Mouse (Mus musculus) forebrain, embryonic 10.5 days (tissue): ENCODE results near the gene Pank3. TPM values are rescaled to one million over a fixed set of nuclear protein-coding genes. Genes with fewer than 3 reads are reported as not detected.
"Not testable (repeated sequence)": the region's sequence is repeated elsewhere in the genome, so short reads cannot be mapped to it uniquely, and the experiment has no call there.

ENCODE experiments used
- DNase-seq: peaks from one replicate; pipeline ENCODE4 v3.0.0-alpha.2; 2017; ENCODE audit warnings: low spot score; ENCODE audit errors: extremely low spot score
- H3K27ac ChIP-seq: fragments of 300-500 bp; sonication (generic); 2 replicates; pipeline ENCODE4 v1.5.1; 2016; ENCODE audit warnings: mild to moderate bottlenecking
- H3K27me3 ChIP-seq: fragments of 300-500 bp; sonication (generic); 2 replicates; pipeline ENCODE4 v1.6.1; 2016; ENCODE audit warnings: mild to moderate bottlenecking; ENCODE audit not compliant: poor library complexity, severe bottlenecking
- H3K36me3 ChIP-seq: fragments of 300-500 bp; sonication (generic); replicated peaks from 2 replicates; pipeline ENCODE4 v1.6.1; 2016; ENCODE audit warnings: mild to moderate bottlenecking, moderate library complexity
- H3K4me1 ChIP-seq: fragments of 300-500 bp; sonication (generic); 2 replicates; pipeline ENCODE4 v1.6.1; 2016
- H3K4me3 ChIP-seq: fragments of 300-500 bp; sonication (generic); 2 replicates; pipeline ENCODE4 v1.5.1; 2016; ENCODE audit warnings: mild to moderate bottlenecking, moderate library complexity
- H3K9me3 ChIP-seq: fragments of 300-500 bp; sonication (generic); 2 replicates; pipeline ENCODE4 v1.6.1; 2016; ENCODE audit warnings: mild to moderate bottlenecking, moderate library complexity
- WGBS: fragments of 180-500 bp; shearing (Covaris S2); methylation state at CpG from one replicate; pipeline ENCODE4 v1.1.7; 2016; 5-methylcytosine and 5-hydroxymethylcytosine counted together
- polyA plus RNA-seq: library from polyadenylated mRNA; unstranded; fragments of >200 nt; fragmentation: Nextera tagmentation; extraction: Ambion mirVana; gene quantifications from 2 replicates; pipeline ENCODE4 v1.2.1, GENCODE M21; 2016

Gene Pank3
- polyA plus RNA-seq, 1 experiment from 2014 or later, result 13.4 TPM

DNA sequence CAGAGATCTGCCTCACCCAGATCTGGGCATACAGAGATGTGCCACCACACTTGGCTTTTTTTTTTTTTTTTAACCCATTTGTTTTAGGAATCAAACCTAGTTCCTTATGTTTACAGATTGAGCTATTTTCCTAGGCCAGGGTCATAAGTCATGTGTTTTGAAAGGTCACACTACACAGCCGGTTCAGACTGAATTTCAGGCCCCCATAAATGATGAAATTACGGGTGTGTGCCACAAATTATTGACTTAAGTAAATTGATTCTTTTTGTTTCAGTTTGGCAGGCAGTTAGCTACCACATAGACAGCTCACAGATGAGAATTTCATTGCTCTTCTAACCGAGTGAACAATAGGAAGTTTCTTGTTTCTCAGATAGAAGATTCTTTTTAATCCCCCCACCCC lies 14.7 kb downstream of the Pank3 start:
- WGBS, result 93% methylated on average over 3 of the region's 3 CpGs
- Histone ChIP-seq H3K9me3 (no peaks in the 10 kb centered on the region), H3K4me3 (no peak overlapping the region), H3K36me3 (peaks cover 95% of the 10 kb centered on the region), H3K27ac (no peak overlapping the region), H3K4me1 (no peaks in the 10 kb centered on the region), H3K27me3 (no peaks in the 10 kb centered on the region)
- DNase-seq, result no peak

DNA sequence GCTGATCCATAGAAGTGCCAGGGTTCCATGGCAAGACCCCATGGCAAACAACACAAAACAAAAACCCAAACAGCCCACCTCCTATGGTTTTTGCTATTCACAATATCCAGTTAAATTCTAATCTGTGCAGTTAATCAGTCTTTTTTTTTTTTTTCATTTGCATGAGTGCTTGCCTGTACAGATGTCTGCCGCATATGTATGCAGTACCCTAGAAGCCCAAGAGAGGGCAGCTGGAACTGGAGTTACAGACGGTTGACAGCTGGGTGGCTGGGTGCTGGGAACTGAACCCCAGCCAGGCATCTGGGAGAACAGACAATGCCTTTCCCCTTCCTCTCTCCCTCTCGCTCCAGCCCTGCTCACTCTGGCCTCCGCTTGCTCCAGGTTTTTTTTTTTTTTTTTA lies 15.3 kb downstream of the Pank3 start:
- DNase-seq, result no peak
- no peak overlapping the region for H3K27ac ChIP-seq
- H3K9me3 ChIP-seq, result no peaks in the 10 kb centered on the region
- no peaks in the 10 kb centered on the region for H3K4me1 ChIP-seq
- WGBS, result 90% methylated on average over 4 of the region's 4 CpGs
- no peaks in the 10 kb centered on the region for H3K27me3 ChIP-seq
- no peak overlapping the region for H3K4me3 ChIP-seq
- H3K36me3 ChIP-seq, result peaks cover 95% of the 10 kb centered on the region

DNA sequence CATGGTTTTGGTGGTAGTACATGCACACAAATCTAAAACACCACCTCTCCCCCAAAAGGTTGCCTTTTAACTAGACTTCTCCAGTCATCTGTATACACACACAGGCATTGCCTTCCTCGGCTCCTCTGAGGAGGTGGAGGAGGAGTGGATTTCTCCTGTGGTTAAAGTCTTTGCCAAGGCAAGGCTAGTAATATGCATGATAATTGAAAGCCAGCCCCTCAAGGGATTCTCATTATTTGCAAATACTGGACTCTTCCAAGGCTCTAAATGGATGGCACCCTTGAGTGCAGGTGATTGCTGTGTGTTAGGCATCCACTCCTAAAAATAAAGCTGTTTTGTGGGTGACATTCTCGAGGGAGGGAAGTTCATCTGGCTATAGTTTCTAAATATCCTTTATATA lies 19.2 kb downstream of the Pank3 start:
- Histone ChIP-seq H3K36me3 (peaks cover 81% of the 10 kb centered on the region), H3K4me3 (no peak overlapping the region), H3K9me3 (no peaks in the 10 kb centered on the region), H3K27me3 (no peaks in the 10 kb centered on the region), H3K4me1 (no peaks in the 10 kb centered on the region), H3K27ac (no peak overlapping the region)
- 70% methylated on average over 2 of the region's 2 CpGs for WGBS
- no peak for DNase-seq

DNA sequence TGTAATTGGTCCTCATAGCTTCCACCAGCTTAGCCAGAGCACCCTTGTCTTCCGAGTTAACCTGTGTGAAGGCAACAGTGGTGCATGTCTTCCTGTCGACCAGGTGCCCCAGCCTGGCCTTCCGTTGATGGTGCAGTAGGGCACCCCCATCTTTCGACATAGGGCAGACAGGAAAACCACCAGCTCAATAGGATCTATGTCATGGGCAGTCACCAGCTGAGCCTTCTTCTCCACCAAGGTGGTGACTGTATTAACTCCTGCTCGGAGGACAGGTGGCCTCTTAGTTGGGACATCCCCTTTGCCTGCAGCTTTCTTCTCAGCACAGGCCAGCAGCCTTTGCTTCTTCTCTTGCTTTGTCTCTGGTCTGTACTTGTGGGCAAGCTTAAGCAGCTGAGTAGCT lies 23.5 kb downstream of the Pank3 start:
- H3K4me1 ChIP-seq, H3K4me3 ChIP-seq, H3K9me3 ChIP-seq, H3K27ac ChIP-seq, DNase-seq: not testable (repeated sequence)
- WGBS, result 84% methylated on average over 5 of the region's 5 CpGs
- peaks cover 40% of the 10 kb centered on the region for H3K36me3 ChIP-seq
- peaks cover 28% of the 10 kb centered on the region for H3K27me3 ChIP-seq

DNA sequence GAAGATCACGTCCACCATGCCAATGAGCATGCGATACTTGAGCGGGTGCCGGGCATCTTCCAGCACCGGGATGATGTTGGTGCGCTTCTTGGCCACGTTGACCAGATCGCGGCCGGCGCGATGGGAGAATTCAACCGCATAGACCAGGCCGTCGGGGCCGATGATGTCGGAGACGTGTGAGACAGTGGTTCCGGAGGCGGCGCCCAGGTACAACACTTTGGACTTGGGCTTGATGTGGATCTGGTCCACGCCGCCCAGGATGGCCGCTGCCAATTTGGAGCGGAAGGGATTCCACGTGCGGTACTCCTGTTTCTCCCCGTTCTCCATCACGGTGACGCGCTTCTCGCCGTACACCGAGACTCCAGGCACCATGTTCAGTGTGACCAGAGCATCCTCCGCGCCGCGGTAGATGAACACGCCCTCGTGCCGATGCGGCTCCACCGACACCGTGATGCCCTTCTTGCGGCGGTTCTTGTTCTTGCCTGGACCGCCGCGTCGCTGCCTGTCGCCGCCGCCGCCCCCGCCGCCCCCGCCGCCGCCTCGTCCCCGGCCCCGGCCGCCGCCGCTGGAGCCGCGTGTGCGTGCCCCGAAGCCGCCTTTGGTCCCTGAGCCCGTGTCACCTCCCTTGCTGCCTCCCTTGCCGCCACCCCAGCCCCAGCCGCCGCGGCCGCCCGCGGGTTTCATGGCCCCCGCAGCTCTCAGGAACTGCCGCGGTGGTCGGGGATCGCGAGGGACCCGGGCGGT lies 28.6 kb downstream of the Pank3 start:
- Histone ChIP-seq H3K9me3 (no peaks in the 10 kb centered on the region), H3K4me1 (peaks cover 18% of the 10 kb centered on the region), H3K4me3 (peak overlapping the region; percentile 67), H3K27me3 (peaks cover 54% of the 10 kb centered on the region), H3K27ac (peak overlapping the region; percentile 25; the same call in 1 of the 2 replicates), H3K36me3 (no peaks in the 10 kb centered on the region)
- WGBS, result 3% methylated on average over 85 of the region's 86 CpGs
- peak; percentile 25 for DNase-seq

DNA sequence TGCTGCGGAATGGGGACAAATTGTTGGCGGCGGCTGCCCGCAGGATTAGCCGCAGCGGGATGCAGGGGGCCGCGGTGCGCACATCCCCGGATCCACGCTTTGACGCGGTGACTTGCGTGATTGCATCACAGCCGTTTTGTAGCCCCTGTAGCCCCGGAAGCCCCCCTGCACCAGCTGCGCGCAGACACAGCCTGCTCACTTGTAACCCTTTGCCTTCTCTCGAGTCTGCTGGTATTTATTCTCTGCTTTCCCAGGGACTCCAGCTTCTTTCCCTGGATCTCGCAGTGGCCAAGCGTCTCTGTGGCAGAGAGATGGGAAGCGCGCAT lies 29.2 kb downstream of the Pank3 start:
- DNase-seq, result peak; percentile 30
- Histone ChIP-seq H3K36me3 (no peaks in the 10 kb centered on the region), H3K4me1 (peaks cover 18% of the 10 kb centered on the region), H3K27me3 (peaks cover 54% of the 10 kb centered on the region), H3K9me3 (no peaks in the 10 kb centered on the region), H3K4me3 (peak overlapping the region; percentile 67), H3K27ac (peak overlapping the region; percentile 25; the same call in 1 of the 2 replicates)
- WGBS, result 1% methylated on average over 23 of the region's 23 CpGs

DNA sequence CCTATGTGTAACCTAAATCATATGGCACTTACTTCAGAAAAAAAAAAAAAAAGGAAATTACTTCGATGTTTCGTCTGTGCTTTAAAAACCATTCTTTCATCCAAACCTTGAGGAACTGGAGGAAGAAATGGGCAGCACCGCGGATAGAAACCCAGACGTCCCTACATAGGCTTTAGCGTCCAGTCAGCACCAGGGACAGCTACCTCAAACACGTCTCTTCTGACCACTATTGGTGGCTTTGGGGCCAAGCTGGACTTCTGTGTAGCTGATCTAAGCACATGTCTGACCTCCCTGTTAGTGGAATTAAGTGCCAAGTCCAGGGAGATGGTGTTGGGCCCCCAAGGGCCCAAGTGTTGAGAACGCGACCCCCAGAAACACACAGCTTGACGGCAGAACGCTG lies 29.6 kb downstream of the Pank3 start, which contains the start of gene Fbll1:
TSS of gene Fbll1 (minus strand) at position 11 of the 400 bp plus-strand sequence.
- Histone ChIP-seq H3K27ac (peak within 1 kb of the TSS; percentile 25; the same call in 1 of the 2 replicates), H3K4me3 (peak within 1 kb of the TSS; percentile 67), H3K4me1 (peaks cover 18% of the 10 kb centered on the region), H3K36me3 (no peaks in the 10 kb centered on the region), H3K27me3 (peaks cover 54% of the 10 kb centered on the region), H3K9me3 (no peaks in the 10 kb centered on the region)
- whole genome bisulfite sequencing, result 15% methylated on average over 11 of the region's 11 CpGs
- DNase-seq, result peak; percentile 58

DNA sequence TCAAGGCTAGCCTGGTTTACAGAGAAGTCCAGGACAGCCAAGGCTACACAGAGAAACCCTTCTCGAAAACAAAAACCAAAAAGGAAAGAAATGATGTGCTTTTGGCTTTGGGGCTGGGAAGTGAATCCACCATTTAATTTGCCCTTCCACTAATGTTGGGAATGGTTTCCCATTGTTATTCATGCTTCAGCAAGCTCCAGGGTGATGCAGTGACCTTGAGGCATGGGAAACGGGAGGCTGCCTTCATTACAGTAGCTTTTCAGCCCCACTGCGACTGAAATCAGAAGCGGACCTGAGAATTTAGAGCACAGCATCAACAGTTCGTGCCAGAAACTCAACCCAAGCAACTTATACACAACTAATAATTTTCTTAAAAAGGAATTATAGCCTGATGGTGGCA lies 32.0 kb downstream of the Pank3 start:
- Histone ChIP-seq H3K27me3 (peaks cover 40% of the 10 kb centered on the region), H3K9me3 (no peaks in the 10 kb centered on the region), H3K4me3 (no peak overlapping the region), H3K36me3 (peaks cover 4% of the 10 kb centered on the region), H3K4me1 (peaks cover 18% of the 10 kb centered on the region), H3K27ac (no peak overlapping the region)
- DNase-seq, result no peak
- 82% methylated on average over 5 of the region's 5 CpGs for WGBS

DNA sequence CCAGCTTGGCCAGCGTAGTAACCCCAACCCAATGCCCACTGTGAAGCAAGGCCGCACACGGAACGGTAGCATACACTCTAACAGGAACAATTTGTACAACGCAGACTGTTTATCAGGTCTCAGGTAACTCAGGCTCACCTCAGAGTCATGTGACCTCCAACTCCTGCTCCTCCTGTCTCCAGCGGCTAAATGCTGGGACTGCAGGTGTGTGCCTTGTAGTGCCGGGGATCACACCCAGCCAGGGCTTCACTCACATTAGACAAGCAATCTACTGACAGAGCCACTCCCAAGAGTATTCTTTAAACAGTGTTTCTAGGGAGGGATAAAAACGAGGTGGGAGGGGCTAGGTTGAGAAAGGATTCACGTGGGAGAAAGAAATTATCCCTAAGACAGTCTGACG lies 42.2 kb downstream of the Pank3 start:
- Histone ChIP-seq H3K27me3 (no peaks in the 10 kb centered on the region), H3K36me3 (peaks cover 100% of the 10 kb centered on the region)

DNA sequence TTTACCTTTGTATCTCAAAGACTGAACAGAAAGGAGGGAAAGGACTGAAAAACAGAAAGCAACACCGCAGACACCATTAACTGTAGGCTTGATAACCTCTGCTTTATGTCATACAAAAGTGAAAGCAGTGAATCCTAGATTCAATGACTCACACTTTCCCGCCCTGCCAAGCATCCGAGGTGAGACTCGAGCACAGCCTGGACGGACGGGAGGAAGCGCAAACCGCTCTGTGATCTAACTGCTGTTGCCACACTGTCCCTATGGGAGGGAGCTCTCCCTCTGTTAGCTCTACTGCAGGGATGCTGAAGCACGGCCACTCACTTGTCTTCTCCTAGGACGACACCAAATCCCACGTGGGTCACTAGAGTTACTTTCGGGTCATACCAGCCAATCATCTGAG lies 47.0 kb downstream of the Pank3 start:
- H3K27me3 ChIP-seq, result no peaks in the 10 kb centered on the region
- H3K36me3 ChIP-seq, result peaks cover 100% of the 10 kb centered on the region
- no peak for DNase-seq

More for the DNA sequence above, 42.2 kb downstream of the Pank3 start:
- Histone ChIP-seq H3K27ac (no peak overlapping the region), H3K4me3 (no peak overlapping the region), H3K4me1 (no peaks in the 10 kb centered on the region), H3K9me3 (no peaks in the 10 kb centered on the region)
- no peak for DNase-seq
- WGBS, result 90% methylated on average over 10 of the region's 10 CpGs

DNA sequence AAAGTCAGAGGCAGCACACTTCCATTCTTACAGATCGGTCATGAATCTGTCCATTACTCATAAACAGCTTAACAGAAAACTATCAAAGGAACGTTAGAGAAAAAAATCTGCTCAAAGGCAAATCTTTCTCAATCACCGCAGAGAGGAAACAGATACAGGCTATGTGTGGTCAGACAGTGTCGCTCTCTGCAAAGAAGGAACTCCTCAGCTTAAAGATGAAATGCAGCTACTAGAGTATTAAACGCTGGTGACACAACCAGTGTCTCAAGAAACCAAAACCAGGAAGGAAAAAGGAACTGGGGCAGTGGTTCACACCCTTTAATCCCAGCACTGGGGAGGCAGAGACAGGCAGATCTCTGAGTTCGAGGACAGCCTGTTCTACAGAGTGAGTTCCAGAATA lies 58.4 kb downstream of the Pank3 start:
- 94% methylated on average over 6 of the region's 6 CpGs for WGBS
- H3K4me1 ChIP-seq, result peaks cover under 1% of the 10 kb centered on the region; the same call in 1 of the 2 replicates
- no peak for DNase-seq
- H3K9me3 ChIP-seq, result no peaks in the 10 kb centered on the region
- H3K36me3 ChIP-seq, result peaks cover 99% of the 10 kb centered on the region
- no peaks in the 10 kb centered on the region for H3K27me3 ChIP-seq
- H3K4me3 ChIP-seq, result no peak overlapping the region
- H3K27ac ChIP-seq, result no peak overlapping the region

More for the DNA sequence above, 47.0 kb downstream of the Pank3 start:
- H3K27ac ChIP-seq, result no peak overlapping the region
- H3K4me3 ChIP-seq, result no peak overlapping the region
- 90% methylated on average over 12 of the region's 12 CpGs for WGBS
- H3K9me3 ChIP-seq, result no peaks in the 10 kb centered on the region
- H3K4me1 ChIP-seq, result no peaks in the 10 kb centered on the region

DNA sequence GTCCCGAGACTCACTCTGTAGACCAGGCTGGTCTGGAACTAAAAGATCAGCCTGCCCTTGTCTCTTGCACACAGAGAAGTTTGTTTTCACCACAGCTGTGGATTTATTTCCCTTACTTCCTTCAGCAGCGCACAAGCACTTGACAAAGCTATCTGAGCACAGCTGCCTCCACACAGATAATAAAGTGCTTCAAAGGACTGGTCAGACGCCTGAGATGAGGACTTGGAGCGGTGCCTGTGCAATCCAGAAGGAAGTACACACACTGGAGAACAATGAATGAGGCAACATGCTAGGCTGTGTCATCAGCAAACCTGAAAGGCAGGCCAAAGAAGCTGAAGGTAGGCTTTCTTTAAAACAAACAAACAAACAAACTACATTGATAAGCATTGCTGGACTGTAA lies 62.9 kb downstream of the Pank3 start:
- H3K36me3 ChIP-seq, result peaks cover 56% of the 10 kb centered on the region
- H3K27ac ChIP-seq, result no peak overlapping the region
- 87% methylated on average over 4 of the region's 4 CpGs for WGBS
- no peaks in the 10 kb centered on the region for H3K9me3 ChIP-seq
- no peaks in the 10 kb centered on the region for H3K27me3 ChIP-seq
- H3K4me1 ChIP-seq, result peaks cover 12% of the 10 kb centered on the region
- no peak overlapping the region for H3K4me3 ChIP-seq
- no peak for DNase-seq

DNA sequence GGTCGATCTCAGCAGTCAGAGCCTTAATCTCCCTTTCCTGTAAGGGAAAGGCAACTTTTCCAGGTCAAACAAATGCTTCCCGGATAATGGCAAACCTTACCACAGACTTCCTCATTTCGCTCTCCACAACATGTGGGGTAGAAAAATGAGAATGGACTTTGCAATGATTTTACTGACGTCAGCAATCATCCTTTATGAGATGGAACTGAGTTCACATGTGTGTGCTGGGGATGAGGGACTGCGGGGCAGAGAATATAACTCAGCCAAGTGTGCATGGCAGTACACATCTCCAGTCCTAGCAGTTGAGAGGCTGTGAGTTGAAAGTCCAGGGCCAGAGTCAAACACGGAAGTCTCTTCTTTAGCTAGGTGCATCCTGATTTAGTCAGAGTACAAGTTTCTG lies 64.0 kb downstream of the Pank3 start:
- no peaks in the 10 kb centered on the region for H3K9me3 ChIP-seq
- H3K27ac ChIP-seq, result no peak overlapping the region
- H3K36me3 ChIP-seq, result peaks cover 50% of the 10 kb centered on the region
- DNase-seq, result no peak
- H3K4me3 ChIP-seq, result peak overlapping the region; percentile 72
- no peaks in the 10 kb centered on the region for H3K27me3 ChIP-seq
- WGBS, result 89% methylated on average over 6 of the region's 6 CpGs
- H3K4me1 ChIP-seq, result peaks cover 16% of the 10 kb centered on the region
